Mouse (Mus musculus) neural tube, embryonic 12.5 days (tissue): ENCODE results near the gene Cckbr. TPM values are rescaled to one million over a fixed set of nuclear protein-coding genes. Genes with fewer than 3 reads are reported as not detected.

Source experiments
- ATAC-seq: fragments of 200-750 bp; cut with Nextera tagmentation; 2 replicates; pipeline ENCODE4 v1.8.0; 2017; ENCODE audit warnings: low read depth, mild to moderate bottlenecking, moderate TSS enrichment, moderate library complexity; ENCODE audit not compliant: low FRiP score
- H3K27ac ChIP-seq: fragments of 300-500 bp; sonication (generic); 2 replicates; pipeline ENCODE4 v1.5.1; 2016
- H3K27me3 ChIP-seq: fragments of 300-500 bp; sonication (generic); replicated peaks from 2 replicates; pipeline ENCODE4 v1.6.1; 2016; ENCODE audit warnings: mild to moderate bottlenecking
- H3K36me3 ChIP-seq: fragments of 300-500 bp; sonication (generic); 2 replicates; pipeline ENCODE4 v1.6.1; 2016; ENCODE audit warnings: mild to moderate bottlenecking
- H3K4me1 ChIP-seq: fragments of 300-500 bp; sonication (generic); 2 replicates; pipeline ENCODE4 v1.6.1; 2016
- H3K4me2 ChIP-seq: fragments of 300-500 bp; sonication (generic); replicated peaks from 2 replicates; pipeline ENCODE4 v1.6.1; 2016; ENCODE audit warnings: mild to moderate bottlenecking
- H3K4me3 ChIP-seq: fragments of 300-500 bp; sonication (generic); 2 replicates; pipeline ENCODE4 v1.5.1; 2016
- H3K9ac ChIP-seq: fragments of 300-500 bp; sonication (generic); 2 replicates; pipeline ENCODE4 v1.6.1; 2016; ENCODE audit warnings: mild to moderate bottlenecking
- H3K9me3 ChIP-seq: fragments of 300-500 bp; sonication (generic); 2 replicates; pipeline ENCODE4 v1.6.1; 2016; ENCODE audit warnings: mild to moderate bottlenecking
- whole genome bisulfite sequencing: fragments of 180-500 bp; shearing (Covaris S2); methylation state at CpG from one replicate; pipeline ENCODE4 v1.1.7; 2016; 5-methylcytosine and 5-hydroxymethylcytosine counted together
- polyA plus RNA-seq: library from polyadenylated mRNA; unstranded; fragments of >200 nt; fragmentation: Nextera tagmentation; extraction: Ambion mirVana; gene quantifications from 2 replicates; pipeline ENCODE4 v1.2.1, GENCODE M21; 2016

The Cckbr gene
- polyA plus RNA-seq, 1 experiment from 2014 or later = 0.68 TPM

GRCm38 (mm10) chr7:105480561-105481504, 55.3 kb downstream of the Cckbr start:
- Histone ChIP-seq H3K9me3 (no peaks in the 10 kb centered on the region), H3K9ac (0 out of 2 replicates have a peak overlapping the region, but pooled peaks have one; percentile 57), H3K36me3 (no peaks in the 10 kb centered on the region), H3K4me3 (peak overlapping the region; percentile 47; the same call in 1 of the 2 replicates), H3K27me3 (peaks cover 6% of the 10 kb centered on the region; the same call in 1 of the 2 replicates), H3K27ac (no peak overlapping the region), H3K4me1 (peaks cover 22% of the 10 kb centered on the region), H3K4me2 (peak overlapping the region; percentile 83)
- WGBS = 59% methylated on average over 23 of the region's 23 CpGs
- no peak; the same call in 1 of the 2 replicates for ATAC-seq

DNA sequence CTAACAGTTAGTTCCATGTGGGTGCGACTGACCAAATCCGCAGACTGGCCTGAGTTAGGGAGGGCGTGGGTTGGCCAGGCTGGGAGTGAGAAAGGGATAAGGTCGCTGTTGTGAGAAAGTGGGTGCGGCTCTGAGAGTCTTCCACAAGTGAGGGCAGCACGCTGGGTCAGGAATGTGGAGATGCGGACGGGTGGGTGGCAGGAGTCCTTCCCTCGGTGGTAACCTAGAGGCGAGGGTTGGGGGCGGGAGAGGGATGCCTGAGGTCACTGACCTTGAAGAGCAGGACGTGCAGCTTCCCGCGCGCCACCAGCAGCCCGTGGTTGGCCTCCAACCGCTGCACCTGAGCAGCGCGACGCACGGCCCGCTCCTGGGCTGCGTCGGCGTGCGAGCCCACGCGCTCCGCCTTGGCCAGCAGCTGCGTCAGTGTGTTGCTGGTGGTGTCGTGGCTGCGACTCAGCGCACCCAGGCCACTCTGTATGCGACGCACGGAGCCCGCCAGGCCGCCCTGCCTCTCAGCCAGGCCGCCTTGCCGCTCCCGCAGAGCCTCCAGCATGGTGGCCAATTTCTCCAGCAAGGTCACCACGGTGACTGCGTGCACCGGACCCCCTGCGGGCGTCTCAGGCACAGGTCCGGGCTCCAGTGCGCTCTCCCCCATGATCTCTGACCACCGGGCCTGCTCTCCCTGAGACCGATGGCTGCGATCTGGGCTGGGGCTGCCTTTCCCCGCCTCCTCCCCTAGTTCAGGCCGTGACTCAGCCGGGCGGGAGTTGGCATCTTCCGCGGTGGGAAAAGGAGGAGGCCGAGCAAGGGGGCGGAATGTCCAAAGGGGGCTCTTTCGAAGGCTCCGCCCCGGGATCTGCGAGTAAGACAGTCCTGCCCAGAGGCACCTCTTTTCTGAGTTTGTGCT, 56.2 kb downstream of the Cckbr start, which contains the start of gene Cavin3:
Cavin3 (minus strand) TSS at position 796 of the 907 bp plus-strand sequence.
- Histone ChIP-seq H3K27me3 (peaks cover 6% of the 10 kb centered on the region; the same call in 1 of the 2 replicates), H3K9ac (peak within 1 kb of the TSS; percentile 57), H3K9me3 (no peaks in the 10 kb centered on the region), H3K36me3 (no peaks in the 10 kb centered on the region), H3K27ac (no peak within 1 kb of the TSS; the same call in 1 of the 2 replicates), H3K4me3 (peak within 1 kb of the TSS; percentile 47), H3K4me1 (peaks cover 22% of the 10 kb centered on the region), H3K4me2 (peak within 1 kb of the TSS; percentile 83)
- ATAC-seq = peak; percentile 88
- 3% methylated on average over 63 of the region's 63 CpGs for WGBS

DNA sequence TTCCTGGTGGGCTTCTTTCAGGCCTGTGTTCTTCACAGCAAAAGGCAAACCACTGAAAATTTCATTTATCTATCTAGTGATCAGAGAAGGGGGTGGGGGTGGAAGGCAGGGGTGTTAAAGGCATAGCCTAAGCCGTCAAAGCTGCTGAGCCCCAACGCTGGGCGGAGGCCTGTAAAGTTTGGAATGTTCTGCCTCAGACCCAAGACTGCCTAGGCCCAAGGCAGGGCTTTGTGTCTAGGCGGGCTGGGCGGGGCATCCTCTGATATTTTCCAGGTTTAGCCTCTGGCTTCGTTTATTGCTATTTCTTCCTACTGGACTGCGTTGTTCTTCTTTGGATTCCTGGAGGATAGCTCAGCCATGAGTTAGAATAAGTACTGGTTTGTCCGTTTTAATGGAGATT, 56.9 kb downstream of the Cckbr start:
- Histone ChIP-seq H3K9ac (peak overlapping the region; percentile 57; the same call in 1 of the 2 replicates), H3K9me3 (no peaks in the 10 kb centered on the region), H3K36me3 (no peaks in the 10 kb centered on the region), H3K4me1 (peaks cover 22% of the 10 kb centered on the region), H3K4me3 (peak overlapping the region; percentile 47), H3K27me3 (peaks cover 6% of the 10 kb centered on the region; the same call in 1 of the 2 replicates), H3K27ac (no peak overlapping the region), H3K4me2 (peak overlapping the region; percentile 83)
- peak; percentile 27 for ATAC-seq
- 46% methylated on average over 8 of the region's 8 CpGs for WGBS

DNA sequence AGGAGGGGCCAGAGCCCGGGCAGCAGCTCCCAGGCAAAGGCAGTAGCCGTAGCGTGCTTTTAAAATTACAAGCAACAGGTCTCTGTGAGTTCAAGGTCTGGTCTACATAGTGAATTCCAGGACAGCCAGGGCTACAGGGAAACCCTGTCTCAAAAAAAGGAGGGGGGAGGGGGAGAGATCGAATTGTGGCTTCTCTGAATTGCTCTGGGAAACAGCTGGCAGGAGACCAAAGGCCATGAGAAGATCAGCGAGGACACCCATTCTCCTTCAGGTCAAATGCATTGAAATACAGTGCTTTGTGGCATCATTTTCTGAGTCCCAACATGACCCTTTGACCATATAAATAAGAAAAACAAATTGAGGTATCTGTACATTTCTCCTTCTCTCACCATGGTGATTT, 59.5 kb downstream of the Cckbr start:
- WGBS = 82% methylated on average over 5 of the region's 5 CpGs
- no peaks in the 10 kb centered on the region for H3K9me3 ChIP-seq
- no peak overlapping the region for H3K9ac ChIP-seq
- H3K4me1 ChIP-seq = peaks cover 18% of the 10 kb centered on the region
- peaks cover 6% of the 10 kb centered on the region; the same call in 1 of the 2 replicates for H3K27me3 ChIP-seq
- H3K27ac ChIP-seq = no peak overlapping the region
- H3K4me2 ChIP-seq = no peak overlapping the region
- no peaks in the 10 kb centered on the region for H3K36me3 ChIP-seq
- ATAC-seq = no peak
- H3K4me3 ChIP-seq = no peak overlapping the region

DNA sequence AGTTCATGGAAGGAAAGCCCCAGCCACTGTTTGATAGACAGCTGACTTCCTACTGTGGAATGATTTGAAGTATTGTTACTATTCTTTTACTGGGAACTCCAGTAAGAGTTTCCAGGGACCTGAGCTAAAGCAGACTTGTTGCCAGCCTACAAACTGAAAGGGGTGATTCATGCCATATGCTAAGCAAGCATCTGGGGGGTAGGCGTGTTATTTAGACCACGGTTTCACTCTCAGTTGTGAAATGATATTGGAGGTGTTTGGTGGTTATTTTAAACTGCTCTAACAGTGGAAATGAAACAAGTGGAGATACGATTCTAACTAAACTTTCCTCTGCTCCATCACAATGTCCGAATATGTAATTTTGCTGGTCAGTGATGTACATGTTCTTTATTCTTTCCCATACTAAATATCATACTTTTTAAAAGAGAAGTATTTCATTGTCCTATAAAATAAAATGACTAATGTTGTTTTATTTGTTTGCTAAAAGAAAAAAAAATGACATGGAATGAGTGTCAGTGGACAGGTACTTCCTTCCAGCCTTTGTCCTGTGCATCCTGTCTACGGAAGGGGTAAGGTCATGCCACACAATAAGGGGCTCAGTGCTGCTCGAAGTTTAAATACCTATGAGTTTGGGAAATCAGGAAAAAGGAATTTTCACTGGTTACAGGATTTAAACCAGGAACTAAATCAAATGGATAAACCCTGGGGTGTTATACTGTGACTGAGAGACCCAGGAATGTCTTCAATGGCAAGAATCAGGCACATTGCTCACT, 61.8 kb downstream of the Cckbr start:
- no peak overlapping the region for H3K27ac ChIP-seq
- H3K9ac ChIP-seq = no peak overlapping the region
- no peak overlapping the region for H3K4me3 ChIP-seq
- peaks cover 1% of the 10 kb centered on the region for H3K4me1 ChIP-seq
- H3K4me2 ChIP-seq = no peak overlapping the region
- 83% methylated on average over 6 of the region's 6 CpGs for WGBS
- H3K9me3 ChIP-seq = no peaks in the 10 kb centered on the region
- H3K27me3 ChIP-seq = no peaks in the 10 kb centered on the region
- no peaks in the 10 kb centered on the region for H3K36me3 ChIP-seq
- no peak for ATAC-seq

DNA sequence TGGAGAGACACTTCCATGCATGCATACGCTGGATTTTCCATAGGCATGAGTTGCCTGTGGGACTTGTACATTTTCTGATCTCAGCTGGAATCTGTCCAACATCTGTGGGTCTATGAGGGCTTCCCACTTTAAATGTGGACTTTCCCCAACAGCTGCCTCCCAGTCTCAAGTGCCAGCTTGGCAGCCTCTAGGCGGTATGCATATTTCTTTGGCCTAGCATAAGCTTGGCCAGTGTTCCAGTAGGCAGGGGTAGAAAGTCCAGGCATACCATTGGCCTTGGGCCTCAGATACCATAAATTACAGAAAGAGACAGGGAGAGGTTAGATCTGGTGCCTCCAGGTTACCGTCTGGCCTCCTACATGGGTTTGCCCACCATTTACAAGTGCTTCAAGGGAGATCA, 72.3 kb downstream of the Cckbr start:
- Histone ChIP-seq H3K4me3 (no peak overlapping the region), H3K9me3 (no peaks in the 10 kb centered on the region), H3K9ac (no peak overlapping the region), H3K4me2 (no peak overlapping the region), H3K4me1 (no peaks in the 10 kb centered on the region), H3K27ac (no peak overlapping the region), H3K36me3 (no peaks in the 10 kb centered on the region), H3K27me3 (no peaks in the 10 kb centered on the region)
- no peak for ATAC-seq
- 86% methylated on average over 3 of the region's 3 CpGs for WGBS

DNA sequence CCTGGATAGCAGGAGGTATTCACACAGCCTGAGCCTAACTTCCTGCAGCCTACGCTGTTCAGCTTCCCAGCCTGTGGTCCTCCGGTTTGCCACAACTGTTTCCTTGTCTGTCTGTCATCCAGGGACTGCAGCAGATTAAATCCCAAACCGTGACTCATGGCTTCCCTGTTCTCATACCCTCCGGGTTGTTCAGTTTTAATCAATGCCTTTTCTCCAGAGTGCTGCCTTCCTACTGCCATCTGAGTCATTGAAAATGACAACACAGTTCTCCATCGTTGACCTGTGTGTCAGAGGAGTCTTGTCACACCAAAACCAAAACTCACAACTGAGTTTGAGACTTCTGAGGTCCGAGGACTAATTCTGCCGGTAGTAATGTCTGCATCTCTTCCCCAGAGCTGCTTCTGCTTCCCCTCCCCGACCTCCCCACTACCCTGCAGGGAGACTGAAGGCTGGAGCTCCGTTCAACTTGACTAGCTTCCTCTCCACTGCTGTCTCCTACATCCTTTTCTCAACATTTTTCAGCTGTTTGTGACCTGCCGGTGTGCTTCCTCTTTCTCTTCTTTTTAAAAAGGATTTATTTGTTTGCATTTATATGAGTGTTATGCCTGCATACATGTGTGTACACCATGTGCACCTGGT, 73.4 kb downstream of the Cckbr start:
- H3K4me1 ChIP-seq = no peaks in the 10 kb centered on the region
- no peaks in the 10 kb centered on the region for H3K36me3 ChIP-seq
- H3K4me2 ChIP-seq = no peak overlapping the region
- H3K4me3 ChIP-seq = no peak overlapping the region
- no peaks in the 10 kb centered on the region for H3K27me3 ChIP-seq
- no peak for ATAC-seq
- no peak overlapping the region for H3K9ac ChIP-seq
- H3K27ac ChIP-seq = no peak overlapping the region
- no peaks in the 10 kb centered on the region for H3K9me3 ChIP-seq
- 69% methylated on average over 10 of the region's 10 CpGs for WGBS

GRCm38 (mm10) chr7:105499676-105500075, 74.1 kb downstream of the Cckbr start:
- no peak for ATAC-seq
- no peaks in the 10 kb centered on the region for H3K4me1 ChIP-seq
- no peaks in the 10 kb centered on the region for H3K27me3 ChIP-seq
- H3K9me3 ChIP-seq = no peaks in the 10 kb centered on the region
- H3K4me2 ChIP-seq = no peak overlapping the region
- H3K9ac ChIP-seq = no peak overlapping the region
- WGBS = 80% methylated on average over 1 of the region's 1 CpGs
- no peak overlapping the region for H3K4me3 ChIP-seq
- no peak overlapping the region for H3K27ac ChIP-seq
- no peaks in the 10 kb centered on the region for H3K36me3 ChIP-seq

GRCm38 (mm10) chr7:105501984-105502383, 76.5 kb downstream of the Cckbr start:
- ATAC-seq = no peak
- Histone ChIP-seq H3K4me2 (no peak overlapping the region), H3K9ac (no peak overlapping the region), H3K4me3 (no peak overlapping the region), H3K27me3 (no peaks in the 10 kb centered on the region), H3K9me3 (no peaks in the 10 kb centered on the region), H3K27ac (no peak overlapping the region), H3K4me1 (no peaks in the 10 kb centered on the region), H3K36me3 (no peaks in the 10 kb centered on the region)
- WGBS = 93% methylated on average over 4 of the region's 4 CpGs

DNA sequence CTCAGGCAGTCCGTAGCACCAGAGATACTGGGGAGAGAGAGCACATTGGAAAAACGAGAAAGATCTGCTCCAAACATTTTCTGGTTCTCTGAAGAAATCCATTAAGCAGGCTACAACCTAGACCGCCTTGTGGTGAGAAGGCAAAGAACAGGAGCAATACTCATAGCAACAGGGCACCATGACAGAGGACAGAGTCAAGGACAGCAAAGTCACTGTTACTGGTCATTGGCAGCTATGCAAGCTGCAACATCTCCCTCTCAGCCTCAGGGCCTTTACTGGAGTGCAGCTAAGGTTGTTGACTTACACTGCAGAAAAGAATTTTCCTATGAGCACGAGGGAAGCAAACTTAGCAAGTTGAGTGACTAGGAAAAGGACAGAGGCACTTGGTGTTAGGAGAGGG, 81.7 kb downstream of the Cckbr start:
- H3K9ac ChIP-seq = no peak overlapping the region
- ATAC-seq = no peak
- H3K9me3 ChIP-seq = no peaks in the 10 kb centered on the region
- 83% methylated on average over 4 of the region's 4 CpGs for WGBS
- no peak overlapping the region for H3K4me3 ChIP-seq
- no peaks in the 10 kb centered on the region for H3K4me1 ChIP-seq
- no peaks in the 10 kb centered on the region for H3K36me3 ChIP-seq
- H3K27ac ChIP-seq = no peak overlapping the region
- H3K27me3 ChIP-seq = no peaks in the 10 kb centered on the region
- H3K4me2 ChIP-seq = no peak overlapping the region

DNA sequence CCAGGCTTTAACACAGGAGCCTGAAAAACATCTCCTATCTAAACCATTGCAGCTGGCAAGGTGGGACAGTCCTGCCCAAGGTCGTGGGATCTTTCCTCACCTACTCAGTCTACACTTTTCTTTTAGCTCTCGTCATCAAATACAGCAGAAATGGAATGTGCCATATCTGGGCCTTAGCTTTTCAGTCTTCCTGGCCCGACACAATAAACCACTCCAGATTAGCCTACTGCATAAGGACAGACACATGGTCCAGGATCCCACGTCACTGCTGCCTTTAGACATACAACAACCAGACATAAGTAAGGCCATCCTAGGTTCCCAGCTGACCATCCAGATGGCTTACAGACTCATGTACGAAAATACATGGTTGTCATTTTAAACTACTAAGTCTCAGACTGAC, 84.6 kb downstream of the Cckbr start:
- Histone ChIP-seq H3K4me3 (no peak overlapping the region), H3K4me1 (no peaks in the 10 kb centered on the region), H3K36me3 (no peaks in the 10 kb centered on the region), H3K9me3 (no peaks in the 10 kb centered on the region), H3K9ac (no peak overlapping the region), H3K4me2 (no peak overlapping the region), H3K27me3 (no peaks in the 10 kb centered on the region), H3K27ac (no peak overlapping the region)
- no peak for ATAC-seq
- 83% methylated on average over 5 of the region's 5 CpGs for WGBS
